Mouse (Mus musculus): ENCODE measurements around the gene Srpk2. TPM values are rescaled to one million over a fixed set of nuclear protein-coding genes. Genes with fewer than 3 reads are reported as not detected.
A peak's percentile ranks its signal among the peaks of the same experiment; 100 is the strongest.

The Srpk2 gene
- polyA plus RNA-seq, 1 experiment from 2014 or later: 124 TPM

DNA sequence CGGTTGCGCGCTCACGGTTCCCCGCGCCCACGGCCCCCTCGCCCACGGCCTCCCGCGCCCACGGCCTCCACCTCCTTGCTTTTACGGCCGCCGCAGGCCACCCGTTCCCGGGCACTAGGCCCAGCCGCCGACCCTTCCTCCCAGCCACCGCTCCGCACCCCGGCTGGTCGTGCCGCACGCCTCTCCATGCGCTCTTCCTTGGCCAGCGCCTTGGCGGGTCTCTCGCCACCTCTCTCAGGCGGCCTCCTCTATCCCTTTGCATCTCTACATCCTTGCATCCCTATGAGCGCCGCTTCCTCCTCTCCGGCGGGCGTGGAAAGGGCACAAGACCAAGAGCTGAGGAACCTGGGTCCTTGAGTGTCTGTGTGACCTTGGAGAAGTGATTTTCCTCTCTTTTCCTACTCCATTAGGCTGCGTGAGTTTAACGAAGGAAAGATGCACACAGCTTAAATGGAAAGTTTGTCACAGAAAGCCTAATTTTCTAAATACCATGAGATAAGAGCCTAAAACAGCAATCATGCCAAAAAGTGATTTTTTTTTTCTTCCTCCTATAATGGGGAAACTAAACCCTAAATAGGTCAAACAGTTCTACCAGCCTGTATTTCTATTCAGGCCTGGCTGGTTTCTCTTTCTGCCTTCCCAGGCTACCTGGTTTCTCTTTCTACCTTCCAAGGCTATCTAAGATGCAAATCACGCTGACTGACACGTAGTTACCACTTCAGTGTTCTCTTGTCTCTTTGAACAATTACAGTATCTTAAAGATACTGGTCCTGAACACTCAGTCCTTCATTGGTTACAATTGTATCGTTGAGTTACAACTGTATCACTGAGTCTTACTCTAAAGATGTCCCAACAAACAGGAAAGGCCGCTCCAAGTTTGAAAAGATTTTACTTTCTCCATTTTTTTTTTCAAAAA lies 8.0 kb downstream of the Srpk2 start:
- Histone ChIP-seq H3K4me1 (ENCODE audit: control insufficient read depth, insufficient read depth, low read length) (peaks cover 4% of the 10 kb centered on the region; the same call in 1 of the 2 replicates), H3K27me3 (ENCODE audit: control insufficient read depth, insufficient read depth, low read length) (no peaks in the 10 kb centered on the region), H3K36me3 (ENCODE audit: control insufficient read depth, insufficient read depth, low read length) (no peaks in the 10 kb centered on the region), H3K27ac (ENCODE audit: low read depth, low read length) (peak overlapping the region; percentile 85), H3K9me3 (ENCODE audit: control insufficient read depth, low read length) (no peaks in the 10 kb centered on the region), H3K9ac (replicated peaks; ENCODE audit: low read depth, low read length) (peak overlapping the region; percentile 76), H3K4me2 (ENCODE audit: low read depth, low read length) (peak overlapping the region; percentile 86), H3K4me3 (ENCODE audit: low read depth, low read length) (peak overlapping the region; percentile 96)
- ATAC-seq (ENCODE audit: low read depth): peak; percentile 71
- WGBS: 9% methylated on average over 27 of the region's 41 CpGs

GRCm38 (mm10) chr5:23675499-23676155 lies 8.8 kb downstream of the Srpk2 start:
- Histone ChIP-seq H3K27ac (ENCODE audit: low read depth, low read length) (peak overlapping the region; percentile 85), H3K9ac (replicated peaks; ENCODE audit: low read depth, low read length) (peak overlapping the region; percentile 76), H3K4me1 (ENCODE audit: control insufficient read depth, insufficient read depth, low read length) (peaks cover 4% of the 10 kb centered on the region; the same call in 1 of the 2 replicates), H3K36me3 (ENCODE audit: control insufficient read depth, insufficient read depth, low read length) (no peaks in the 10 kb centered on the region), H3K9me3 (ENCODE audit: control insufficient read depth, low read length) (no peaks in the 10 kb centered on the region), H3K4me2 (ENCODE audit: low read depth, low read length) (peak overlapping the region; percentile 86), H3K27me3 (ENCODE audit: control insufficient read depth, insufficient read depth, low read length) (no peaks in the 10 kb centered on the region), H3K4me3 (ENCODE audit: low read depth, low read length) (peak overlapping the region; percentile 96)
- ATAC-seq (ENCODE audit: low read depth): peak; percentile 91
- under 1% methylated on average over 62 of the region's 95 CpGs for WGBS

GRCm38 (mm10) chr5:23674829-23675498 lies 9.5 kb downstream of the Srpk2 start:
- H3K9me3 ChIP-seq (ENCODE audit: control insufficient read depth, low read length): no peaks in the 10 kb centered on the region
- peak overlapping the region; percentile 85 for H3K27ac ChIP-seq (ENCODE audit: low read depth, low read length)
- H3K4me2 ChIP-seq (ENCODE audit: low read depth, low read length): peak overlapping the region; percentile 86
- no peaks in the 10 kb centered on the region for H3K36me3 ChIP-seq (ENCODE audit: control insufficient read depth, insufficient read depth, low read length)
- H3K4me3 ChIP-seq (ENCODE audit: low read depth, low read length): peak overlapping the region; percentile 96
- H3K9ac ChIP-seq (replicated peaks; ENCODE audit: low read depth, low read length): peak overlapping the region; percentile 76
- H3K4me1 ChIP-seq (ENCODE audit: control insufficient read depth, insufficient read depth, low read length): peaks cover 4% of the 10 kb centered on the region; the same call in 1 of the 2 replicates
- under 1% methylated on average over 59 of the region's 61 CpGs for WGBS
- no peaks in the 10 kb centered on the region for H3K27me3 ChIP-seq (ENCODE audit: control insufficient read depth, insufficient read depth, low read length)
- ATAC-seq (ENCODE audit: low read depth): peak; percentile 75

DNA sequence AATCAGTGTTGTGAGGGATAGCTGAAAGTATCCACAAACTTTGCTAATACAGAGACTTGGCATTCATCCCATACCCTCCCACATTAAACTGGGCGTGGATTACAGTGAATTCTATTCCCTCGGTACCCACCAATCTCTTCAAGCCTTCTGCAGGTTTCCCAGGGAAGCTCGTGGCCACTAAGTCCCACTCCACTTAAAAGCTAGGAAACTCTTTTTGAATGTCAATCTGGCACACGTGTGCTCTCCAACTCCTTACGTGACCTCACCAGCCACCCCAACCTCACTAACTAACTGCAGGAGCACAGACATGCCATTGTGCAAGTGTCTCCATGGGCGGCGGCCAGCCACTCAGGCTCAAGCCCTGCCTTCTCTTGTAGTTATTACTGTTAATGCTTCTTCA lies 12.3 kb downstream of the Srpk2 start:
- Histone ChIP-seq H3K4me2 (ENCODE audit: low read depth, low read length) (no peak overlapping the region), H3K27ac (ENCODE audit: low read depth, low read length) (no peak overlapping the region), H3K9me3 (ENCODE audit: control insufficient read depth, low read length) (no peaks in the 10 kb centered on the region), H3K4me3 (ENCODE audit: low read depth, low read length) (no peak overlapping the region), H3K4me1 (ENCODE audit: control insufficient read depth, insufficient read depth, low read length) (peaks cover 4% of the 10 kb centered on the region; the same call in 1 of the 2 replicates), H3K9ac (replicated peaks; ENCODE audit: low read depth, low read length) (no peak overlapping the region), H3K27me3 (ENCODE audit: control insufficient read depth, insufficient read depth, low read length) (no peaks in the 10 kb centered on the region), H3K36me3 (ENCODE audit: control insufficient read depth, insufficient read depth, low read length) (no peaks in the 10 kb centered on the region)
- ATAC-seq (ENCODE audit: low read depth): no peak
- WGBS: 56% methylated on average over 7 of the region's 7 CpGs

- Histone ChIP-seq H3K9ac (replicated peaks; ENCODE audit: low read depth, low read length) (no peak overlapping the region), H3K4me3 (ENCODE audit: low read depth, low read length) (no peak overlapping the region), H3K4me1 (ENCODE audit: control insufficient read depth, insufficient read depth, low read length) (peaks cover 4% of the 10 kb centered on the region; the same call in 1 of the 2 replicates), H3K27ac (ENCODE audit: low read depth, low read length) (no peak overlapping the region), H3K36me3 (ENCODE audit: control insufficient read depth, insufficient read depth, low read length) (no peaks in the 10 kb centered on the region), H3K27me3 (ENCODE audit: control insufficient read depth, insufficient read depth, low read length) (no peaks in the 10 kb centered on the region), H3K9me3 (ENCODE audit: control insufficient read depth, low read length) (no peaks in the 10 kb centered on the region), H3K4me2 (ENCODE audit: low read depth, low read length) (no peak overlapping the region)
- 90% methylated on average over 4 of the region's 4 CpGs for WGBS
- ATAC-seq (ENCODE audit: low read depth): no peak
These were observed 13.5 kb downstream of the Srpk2 start for GRCm38 (mm10) chr5:23670880-23671279.

DNA sequence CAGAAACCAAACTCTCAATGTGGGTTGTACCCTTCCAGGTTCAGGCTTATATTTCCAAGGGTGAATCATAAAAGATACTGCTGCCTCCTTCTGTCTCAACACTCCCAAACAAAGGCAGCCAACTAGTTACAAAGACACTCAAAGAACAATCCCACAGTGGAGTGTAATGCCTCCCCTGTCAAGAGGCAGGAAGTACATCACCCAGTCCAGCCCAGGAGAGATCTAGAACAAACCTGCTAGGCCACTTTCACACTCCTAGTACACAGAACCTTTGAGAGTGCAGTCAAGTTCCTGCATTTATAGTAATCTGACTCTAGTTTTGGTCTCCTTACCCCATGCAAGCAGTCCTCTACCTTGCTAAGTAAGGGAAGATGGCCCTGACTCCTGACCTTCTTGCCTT lies 18.5 kb downstream of the Srpk2 start:
- Histone ChIP-seq H3K4me2 (ENCODE audit: low read depth, low read length) (no peak overlapping the region), H3K4me1 (ENCODE audit: control insufficient read depth, insufficient read depth, low read length) (no peaks in the 10 kb centered on the region), H3K9ac (replicated peaks; ENCODE audit: low read depth, low read length) (no peak overlapping the region), H3K9me3 (ENCODE audit: control insufficient read depth, low read length) (no peaks in the 10 kb centered on the region), H3K36me3 (ENCODE audit: control insufficient read depth, insufficient read depth, low read length) (no peaks in the 10 kb centered on the region), H3K27me3 (ENCODE audit: control insufficient read depth, insufficient read depth, low read length) (no peaks in the 10 kb centered on the region), H3K27ac (ENCODE audit: low read depth, low read length) (no peak overlapping the region), H3K4me3 (ENCODE audit: low read depth, low read length) (no peak overlapping the region)
- ATAC-seq (ENCODE audit: low read depth): no peak

- no peak overlapping the region for H3K4me2 ChIP-seq (ENCODE audit: low read depth, low read length)
- no peaks in the 10 kb centered on the region for H3K4me1 ChIP-seq (ENCODE audit: control insufficient read depth, insufficient read depth, low read length)
- no peak overlapping the region for H3K9ac ChIP-seq (replicated peaks; ENCODE audit: low read depth, low read length)
- H3K27me3 ChIP-seq (ENCODE audit: control insufficient read depth, insufficient read depth, low read length): no peaks in the 10 kb centered on the region
- H3K4me3 ChIP-seq (ENCODE audit: low read depth, low read length): no peak overlapping the region
- H3K36me3 ChIP-seq (ENCODE audit: control insufficient read depth, insufficient read depth, low read length): no peaks in the 10 kb centered on the region
- WGBS: 93% methylated on average over 2 of the region's 2 CpGs
- no peak for ATAC-seq (ENCODE audit: low read depth)
- H3K9me3 ChIP-seq (ENCODE audit: control insufficient read depth, low read length): no peaks in the 10 kb centered on the region
- no peak overlapping the region for H3K27ac ChIP-seq (ENCODE audit: low read depth, low read length)
These were observed 23.2 kb downstream of the Srpk2 start for GRCm38 (mm10) chr5:23661191-23661590.

DNA sequence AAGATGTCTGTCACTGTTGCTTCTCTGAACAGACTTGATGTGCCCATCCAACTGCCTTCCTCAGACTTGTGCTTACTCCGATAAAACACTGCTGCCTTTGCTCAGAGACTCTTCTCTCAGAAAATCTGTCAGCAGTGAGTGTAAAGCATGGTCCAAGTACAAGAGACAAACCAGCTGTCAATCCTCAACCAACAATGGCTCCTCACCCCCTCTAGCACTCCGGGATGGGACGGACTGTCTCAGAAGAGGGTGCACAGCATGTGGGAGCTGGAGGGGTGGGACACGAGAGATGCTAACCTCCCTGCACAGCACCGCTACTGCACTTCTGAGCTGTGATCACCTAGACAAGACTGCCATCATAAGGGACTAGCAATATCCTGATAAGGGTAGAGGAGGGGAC lies 26.4 kb downstream of the Srpk2 start:
- ATAC-seq (ENCODE audit: low read depth): no peak
- Histone ChIP-seq H3K9me3 (ENCODE audit: control insufficient read depth, low read length) (no peaks in the 10 kb centered on the region), H3K4me1 (ENCODE audit: control insufficient read depth, insufficient read depth, low read length) (no peaks in the 10 kb centered on the region), H3K4me2 (ENCODE audit: low read depth, low read length) (no peak overlapping the region), H3K27ac (ENCODE audit: low read depth, low read length) (no peak overlapping the region), H3K9ac (replicated peaks; ENCODE audit: low read depth, low read length) (no peak overlapping the region), H3K27me3 (ENCODE audit: control insufficient read depth, insufficient read depth, low read length) (no peaks in the 10 kb centered on the region), H3K36me3 (ENCODE audit: control insufficient read depth, insufficient read depth, low read length) (no peaks in the 10 kb centered on the region), H3K4me3 (ENCODE audit: low read depth, low read length) (no peak overlapping the region)
- WGBS: 89% methylated on average over 5 of the region's 5 CpGs
